Mouse (Mus musculus) limb, embryonic 15.5 days (tissue): ENCODE results near the gene Szt2. TPM values are rescaled to one million over a fixed set of nuclear protein-coding genes. Genes with fewer than 3 reads are reported as not detected.

Experiments
- ATAC-seq: fragments of 200-750 bp; cut with Nextera tagmentation; 2 replicates; pipeline ENCODE4 v1.8.0; 2017; ENCODE audit warnings: low read depth, moderate TSS enrichment; ENCODE audit not compliant: insufficient number of reproducible peaks, low FRiP score, low TSS enrichment
- H3K27ac ChIP-seq: fragments of 300-500 bp; sonication (generic); 2 replicates; pipeline ENCODE4 v1.5.1; 2015; ENCODE audit warnings: moderate library complexity, mild to moderate bottlenecking, inconsistent platforms
- H3K27me3 ChIP-seq: fragments of 300-500 bp; sonication (generic); 2 replicates; pipeline ENCODE4 v1.6.1; 2015; ENCODE audit warnings: inconsistent platforms
- H3K36me3 ChIP-seq: fragments of 300-500 bp; sonication (generic); 2 replicates; pipeline ENCODE4 v1.6.1; 2015; ENCODE audit warnings: inconsistent platforms
- H3K4me1 ChIP-seq: fragments of 300-500 bp; sonication (generic); 2 replicates; pipeline ENCODE4 v1.6.1; 2015; ENCODE audit warnings: inconsistent platforms
- H3K4me2 ChIP-seq: fragments of 300-500 bp; sonication (generic); 2 replicates; pipeline ENCODE4 v1.6.1; 2015; ENCODE audit warnings: mild to moderate bottlenecking, inconsistent platforms
- H3K4me3 ChIP-seq: fragments of 300-500 bp; sonication (generic); 2 replicates; pipeline ENCODE4 v1.5.1; 2015; ENCODE audit warnings: mild to moderate bottlenecking, inconsistent platforms
- H3K9ac ChIP-seq: fragments of 300-500 bp; sonication (generic); 2 replicates; pipeline ENCODE4 v1.6.1; 2015; ENCODE audit warnings: inconsistent platforms
- H3K9me3 ChIP-seq: fragments of 300-500 bp; sonication (generic); 2 replicates; pipeline ENCODE4 v1.6.1; 2016; ENCODE audit warnings: inconsistent platforms
- WGBS: fragments of 180-500 bp; shearing (Covaris S2); methylation state at CpG from one replicate; pipeline ENCODE4 v1.1.7; 2015; 5-methylcytosine and 5-hydroxymethylcytosine counted together
- polyA plus RNA-seq: library from polyadenylated mRNA; unstranded; fragments of >200 nt; fragmentation: Nextera tagmentation; extraction: Ambion mirVana; gene quantifications from 2 replicates; pipeline ENCODE4 v1.2.1, GENCODE M21; 2015

Gene Szt2
- polyA plus RNA-seq, 1 experiment from 2014 or later = 7.9 TPM

GRCm38 (mm10) chr4:118350864-118351263 lies 58.2 kb downstream of the Szt2 start:
- WGBS = 65% methylated on average over 2 of the region's 2 CpGs
- ATAC-seq = no peak

DNA sequence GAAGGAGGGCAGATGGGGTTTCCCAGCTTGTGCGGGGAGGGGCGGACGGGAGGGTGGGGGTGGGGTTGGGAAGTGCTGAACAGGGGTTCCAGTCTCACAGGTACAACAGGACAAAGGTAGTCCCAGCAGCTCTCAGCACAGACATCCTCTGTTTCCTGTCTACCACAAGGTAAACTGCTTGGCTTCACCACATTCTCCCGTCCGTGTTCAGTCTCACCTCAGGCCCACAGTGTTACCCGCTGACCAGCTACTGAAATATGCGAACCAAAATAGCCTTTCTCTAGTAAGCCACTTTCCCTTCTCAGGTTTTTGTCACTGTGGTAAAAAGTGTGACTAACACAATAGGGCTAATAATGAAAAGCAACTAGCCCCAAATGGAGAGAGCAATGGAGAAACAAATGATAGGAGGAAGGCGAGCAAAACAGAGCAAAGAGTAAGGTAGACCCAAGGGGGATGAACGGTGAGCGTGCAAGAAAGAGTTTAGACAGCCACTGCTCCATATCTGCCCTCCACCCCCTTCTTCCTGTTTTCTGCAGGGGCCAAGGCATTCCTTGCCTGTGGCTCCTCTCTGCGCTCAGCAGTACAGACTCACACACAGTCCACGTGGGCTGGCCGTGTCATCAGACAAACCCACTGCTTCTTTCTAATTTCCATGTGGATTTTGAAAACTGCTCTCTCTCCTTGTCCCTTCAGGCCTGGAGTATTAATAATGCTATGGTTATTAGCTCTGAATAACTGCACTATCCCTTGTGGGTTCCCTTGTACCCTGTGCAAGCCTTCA lies 61.4 kb downstream of the Szt2 start:
- ATAC-seq = no peak
- Histone ChIP-seq H3K4me1 (peaks cover 4% of the 10 kb centered on the region; the same call in 1 of the 2 replicates), H3K9ac (no peak overlapping the region), H3K4me2 (no peak overlapping the region), H3K27me3 (no peaks in the 10 kb centered on the region), H3K9me3 (no peaks in the 10 kb centered on the region), H3K27ac (0 out of 2 replicates have a peak overlapping the region, but pooled peaks have one; percentile 3), H3K36me3 (no peaks in the 10 kb centered on the region), H3K4me3 (no peak overlapping the region)
- WGBS = 51% methylated on average over 13 of the region's 13 CpGs

More at GRCm38 (mm10) chr4:118350864-118351263, 58.2 kb downstream of the Szt2 start:
- Histone ChIP-seq H3K4me3 (no peak overlapping the region), H3K9ac (no peak overlapping the region), H3K27ac (no peak overlapping the region), H3K4me2 (no peak overlapping the region), H3K9me3 (no peaks in the 10 kb centered on the region), H3K4me1 (peaks cover 4% of the 10 kb centered on the region; the same call in 1 of the 2 replicates), H3K36me3 (no peaks in the 10 kb centered on the region), H3K27me3 (no peaks in the 10 kb centered on the region)

- H3K9ac ChIP-seq = no peak overlapping the region
- no peaks in the 10 kb centered on the region for H3K9me3 ChIP-seq
- ATAC-seq = no peak
- no peaks in the 10 kb centered on the region for H3K27me3 ChIP-seq
- H3K36me3 ChIP-seq = no peaks in the 10 kb centered on the region
- H3K4me2 ChIP-seq = no peak overlapping the region
- H3K4me3 ChIP-seq = no peak overlapping the region
- H3K4me1 ChIP-seq = no peaks in the 10 kb centered on the region
- WGBS = 63% methylated on average over 3 of the region's 3 CpGs
- no peak overlapping the region for H3K27ac ChIP-seq
Measured at GRCm38 (mm10) chr4:118341447-118341846, 67.6 kb downstream of the Szt2 start.

DNA sequence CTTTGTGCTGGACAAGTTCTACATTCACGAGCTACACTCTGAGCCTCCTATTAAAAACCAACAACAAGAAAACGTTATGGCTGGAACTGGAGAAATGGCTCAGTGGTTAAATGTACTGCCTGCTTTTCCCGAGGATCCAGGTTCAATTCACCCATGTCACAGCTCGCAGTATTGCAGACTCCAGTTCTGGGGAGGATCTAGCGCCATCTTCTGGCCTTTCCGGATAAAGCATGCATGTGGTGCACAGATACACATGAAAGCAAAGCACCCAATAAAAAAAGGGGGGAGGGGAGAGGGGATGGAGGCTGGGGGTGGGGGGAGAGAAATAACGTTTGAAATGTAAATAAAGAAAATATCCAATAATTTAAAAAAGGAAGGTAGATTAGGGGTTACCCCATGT lies 72.4 kb downstream of the Szt2 start:
- no peak overlapping the region for H3K27ac ChIP-seq
- no peak for ATAC-seq
- no peak overlapping the region for H3K9ac ChIP-seq
- no peak overlapping the region for H3K4me3 ChIP-seq
- no peak overlapping the region for H3K4me2 ChIP-seq
- no peaks in the 10 kb centered on the region for H3K27me3 ChIP-seq
- no peaks in the 10 kb centered on the region for H3K9me3 ChIP-seq
- WGBS = 14% methylated on average over 7 of the region's 7 CpGs
- H3K4me1 ChIP-seq = 0 out of 2 replicates have a peak, but pooled peaks cover 2% of the 10 kb centered on the region
- H3K36me3 ChIP-seq = no peaks in the 10 kb centered on the region

GRCm38 (mm10) chr4:118335991-118336390 lies 73.1 kb downstream of the Szt2 start:
- no peaks in the 10 kb centered on the region for H3K36me3 ChIP-seq
- H3K4me1 ChIP-seq = 0 out of 2 replicates have a peak, but pooled peaks cover 2% of the 10 kb centered on the region
- no peak overlapping the region for H3K27ac ChIP-seq
- WGBS = 72% methylated on average over 4 of the region's 4 CpGs
- no peaks in the 10 kb centered on the region for H3K9me3 ChIP-seq
- H3K27me3 ChIP-seq = no peaks in the 10 kb centered on the region
- no peak for ATAC-seq
- H3K4me3 ChIP-seq = no peak overlapping the region
- H3K4me2 ChIP-seq = no peak overlapping the region
- no peak overlapping the region for H3K9ac ChIP-seq

- no peak overlapping the region for H3K27ac ChIP-seq
- 45% methylated on average over 4 of the region's 4 CpGs for WGBS
- no peak for ATAC-seq
Measured at GRCm38 (mm10) chr4:118331777-118332176, 77.3 kb downstream of the Szt2 start.

DNA sequence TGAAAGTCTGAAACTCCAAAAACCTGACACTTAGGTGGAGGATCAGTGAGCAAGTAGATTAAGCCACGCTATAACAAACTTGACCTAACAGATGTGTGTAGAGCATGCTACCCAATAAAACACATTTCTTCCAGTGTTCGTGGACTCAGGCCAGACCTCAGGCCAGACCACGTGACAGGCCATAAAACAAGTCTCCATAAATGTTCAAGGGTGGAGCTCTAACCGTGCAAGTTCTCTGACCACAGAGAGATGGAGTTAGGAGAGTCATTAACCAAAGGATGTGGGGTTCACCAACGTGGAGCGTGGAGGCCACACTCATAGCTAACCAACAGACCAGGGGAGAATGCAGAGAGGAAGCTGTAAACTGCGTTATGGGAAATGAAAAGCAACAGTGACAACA lies 82.6 kb downstream of the Szt2 start:
- Histone ChIP-seq H3K36me3 (no peaks in the 10 kb centered on the region), H3K9ac (no peak overlapping the region), H3K9me3 (no peaks in the 10 kb centered on the region), H3K4me1 (peaks cover 4% of the 10 kb centered on the region), H3K4me3 (no peak overlapping the region), H3K27me3 (no peaks in the 10 kb centered on the region), H3K4me2 (no peak overlapping the region), H3K27ac (0 out of 2 replicates have a peak overlapping the region, but pooled peaks have one; percentile 34)
- WGBS = 18% methylated on average over 7 of the region's 7 CpGs
- ATAC-seq = peak; percentile 65; the same call in 1 of the 2 replicates

More at GRCm38 (mm10) chr4:118331777-118332176, 77.3 kb downstream of the Szt2 start:
- Histone ChIP-seq H3K4me2 (no peak overlapping the region), H3K4me3 (no peak overlapping the region), H3K36me3 (no peaks in the 10 kb centered on the region), H3K4me1 (peaks cover 3% of the 10 kb centered on the region; the same call in 1 of the 2 replicates), H3K9me3 (no peaks in the 10 kb centered on the region), H3K9ac (no peak overlapping the region), H3K27me3 (no peaks in the 10 kb centered on the region)

- Histone ChIP-seq H3K4me3 (no peak overlapping the region), H3K9ac (no peak overlapping the region), H3K4me2 (no peak overlapping the region), H3K27me3 (no peaks in the 10 kb centered on the region), H3K9me3 (no peaks in the 10 kb centered on the region), H3K27ac (no peak overlapping the region), H3K36me3 (no peaks in the 10 kb centered on the region), H3K4me1 (peaks cover 7% of the 10 kb centered on the region)
- WGBS = 63% methylated on average over 2 of the region's 2 CpGs
- ATAC-seq = no peak
Measured at GRCm38 (mm10) chr4:118320636-118321035, 88.4 kb downstream of the Szt2 start.

- H3K27me3 ChIP-seq = no peaks in the 10 kb centered on the region
- H3K4me1 ChIP-seq = peaks cover 15% of the 10 kb centered on the region
- no peak overlapping the region for H3K4me3 ChIP-seq
- H3K27ac ChIP-seq = no peak overlapping the region
- 38% methylated on average over 8 of the region's 8 CpGs for WGBS
- no peaks in the 10 kb centered on the region for H3K9me3 ChIP-seq
- H3K36me3 ChIP-seq = no peaks in the 10 kb centered on the region
- H3K9ac ChIP-seq = no peak overlapping the region
- no peak overlapping the region for H3K4me2 ChIP-seq
- ATAC-seq = no peak
Measured at GRCm38 (mm10) chr4:118319706-118320344, 89.2 kb downstream of the Szt2 start.

DNA sequence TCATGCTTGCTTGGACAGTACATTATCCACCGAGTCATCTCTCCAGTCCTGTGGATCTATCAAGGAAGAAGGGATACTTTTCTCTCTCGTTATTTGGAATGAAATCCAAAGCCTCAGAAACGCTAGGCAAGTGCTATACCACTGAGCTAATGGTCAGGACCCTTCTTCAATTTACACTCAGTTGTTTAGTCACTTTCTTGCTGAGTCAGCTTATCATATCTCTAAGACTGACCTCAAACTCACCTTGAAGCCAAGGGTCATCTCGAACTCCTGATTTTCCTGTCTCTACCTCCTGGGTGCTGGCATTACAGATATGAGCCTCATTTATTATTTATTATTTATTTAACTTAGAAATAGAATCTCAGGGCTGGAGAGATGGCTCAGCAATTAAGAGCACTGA lies 92.4 kb downstream of the Szt2 start:
- WGBS = 84% methylated on average over 4 of the region's 4 CpGs

GRCm38 (mm10) chr4:118315286-118315685 lies 93.8 kb downstream of the Szt2 start:
- WGBS = 24% methylated on average over 8 of the region's 8 CpGs
- H3K9ac ChIP-seq = no peak overlapping the region
- ATAC-seq = no peak

More for the DNA sequence above, 92.4 kb downstream of the Szt2 start:
- H3K9ac ChIP-seq = no peak overlapping the region
- no peak overlapping the region for H3K4me3 ChIP-seq
- H3K4me2 ChIP-seq = no peak overlapping the region
- no peaks in the 10 kb centered on the region for H3K9me3 ChIP-seq
- no peaks in the 10 kb centered on the region for H3K27me3 ChIP-seq
- no peaks in the 10 kb centered on the region for H3K36me3 ChIP-seq
- H3K4me1 ChIP-seq = peaks cover 20% of the 10 kb centered on the region
- no peak for ATAC-seq
- no peak overlapping the region for H3K27ac ChIP-seq

More at GRCm38 (mm10) chr4:118315286-118315685, 93.8 kb downstream of the Szt2 start:
- no peak overlapping the region for H3K4me3 ChIP-seq
- H3K4me2 ChIP-seq = no peak overlapping the region
- H3K4me1 ChIP-seq = peaks cover 20% of the 10 kb centered on the region
- H3K27ac ChIP-seq = no peak overlapping the region
- H3K9me3 ChIP-seq = no peaks in the 10 kb centered on the region
- no peaks in the 10 kb centered on the region for H3K27me3 ChIP-seq
- no peaks in the 10 kb centered on the region for H3K36me3 ChIP-seq
